Mouse (Mus musculus): ENCODE results near the gene Extl1.
"Not testable (repeated sequence)": the region's sequence is repeated elsewhere in the genome, so short reads cannot be mapped to it uniquely, and the experiment has no call there.

Extl1 gene

DNA sequence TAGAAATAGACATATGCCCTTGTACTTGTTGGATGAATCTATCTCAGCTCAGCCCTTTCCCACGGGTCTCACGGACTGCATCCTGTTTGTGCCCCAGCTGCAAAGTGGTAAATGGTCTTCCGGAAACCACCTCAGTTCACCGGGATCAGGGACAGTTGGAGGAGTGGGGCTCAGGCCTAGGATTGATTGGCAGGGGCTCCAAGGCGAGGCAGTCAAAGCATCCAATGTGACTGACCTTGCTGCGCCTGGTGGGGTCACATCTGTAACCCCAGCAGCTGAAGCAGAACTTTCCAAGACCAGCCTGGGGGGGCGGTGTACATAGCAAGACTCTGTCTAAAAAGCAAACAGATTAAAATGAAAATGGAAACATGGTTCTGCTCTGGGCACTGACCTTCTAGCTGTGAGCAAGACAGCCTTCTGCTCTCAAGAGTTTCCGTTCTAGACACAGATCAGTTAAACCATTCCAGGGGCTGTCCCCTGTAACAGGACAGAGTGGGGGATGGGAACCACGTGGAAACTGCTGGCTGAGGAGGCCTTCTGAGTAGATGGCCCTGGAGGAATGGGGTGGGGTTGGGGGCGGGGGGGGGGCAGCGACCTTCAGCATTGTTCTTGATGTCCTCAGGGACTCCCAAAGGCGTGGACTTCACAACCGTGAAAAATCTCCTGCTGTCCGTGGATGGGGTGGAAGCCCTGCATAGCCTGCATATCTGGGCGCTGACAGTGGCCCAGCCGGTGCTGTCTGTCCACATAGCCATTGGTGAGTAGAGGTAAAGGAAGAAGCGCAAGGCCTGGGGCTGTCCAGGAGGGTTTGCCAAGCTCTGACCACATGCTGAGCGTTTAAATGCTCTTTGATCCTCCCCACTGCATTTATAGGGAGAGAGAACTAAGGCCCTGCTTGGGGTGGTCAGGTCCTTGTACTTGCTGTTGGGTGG lies 32.1 kb downstream of the Extl1 start:
- no peak for DNase-seq (ENCODE audit: low spot score in 2 of 2)

GRCm38 (mm10) chr4:134350641-134351040 lies 33.0 kb downstream of the Extl1 start:
- no peak for DNase-seq (ENCODE audit: low spot score in 2 of 2)

- DNase-seq (ENCODE audit: low spot score in 2 of 2): no peak
These were observed 33.8 kb downstream of the Extl1 start for GRCm38 (mm10) chr4:134349829-134350228.

DNA sequence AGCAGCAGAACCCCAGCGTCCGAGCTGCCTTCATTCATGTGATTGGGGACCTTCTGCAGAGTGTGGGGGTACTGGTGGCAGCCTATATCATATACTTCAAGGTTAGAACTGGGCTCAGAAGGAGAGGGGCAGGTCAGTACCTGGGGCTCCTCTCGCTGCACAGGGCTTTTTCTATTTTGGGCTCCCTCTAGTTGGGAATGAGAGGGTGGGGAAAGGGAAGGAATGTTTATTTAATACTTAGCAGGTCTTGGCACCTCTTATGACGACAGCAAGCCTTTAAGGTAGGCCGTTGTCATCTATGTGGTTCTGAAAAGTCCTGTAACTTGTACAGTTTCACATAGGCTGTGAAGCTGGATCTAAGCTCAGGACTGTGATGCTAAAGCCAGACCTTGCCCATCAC lies 35.1 kb downstream of the Extl1 start:
- no peak for DNase-seq (ENCODE audit: low spot score in 2 of 2)

GRCm38 (mm10) chr4:134348078-134348477 lies 35.6 kb downstream of the Extl1 start:
- no peak for DNase-seq (ENCODE audit: low spot score in 2 of 2)

DNA sequence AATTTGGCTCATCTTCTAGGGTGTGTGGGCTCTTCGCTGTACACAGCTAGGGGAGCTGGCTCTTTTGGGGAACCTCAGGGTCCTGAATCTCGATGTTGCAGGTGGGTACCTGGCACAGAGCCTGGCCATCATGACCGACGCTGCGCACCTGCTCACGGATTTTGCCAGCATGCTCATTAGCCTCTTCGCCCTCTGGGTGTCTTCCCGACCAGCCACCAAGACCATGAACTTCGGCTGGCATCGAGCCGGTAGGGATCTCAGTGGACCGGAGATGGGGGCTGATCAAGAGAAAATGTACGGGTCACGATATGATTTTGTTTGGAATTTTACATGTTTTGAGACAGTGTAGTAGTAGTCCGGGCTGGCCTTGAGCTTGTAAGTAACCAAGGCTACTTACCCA lies 37.8 kb downstream of the Extl1 start:
- no peak for DNase-seq (ENCODE audit: low spot score in 2 of 2)

DNA sequence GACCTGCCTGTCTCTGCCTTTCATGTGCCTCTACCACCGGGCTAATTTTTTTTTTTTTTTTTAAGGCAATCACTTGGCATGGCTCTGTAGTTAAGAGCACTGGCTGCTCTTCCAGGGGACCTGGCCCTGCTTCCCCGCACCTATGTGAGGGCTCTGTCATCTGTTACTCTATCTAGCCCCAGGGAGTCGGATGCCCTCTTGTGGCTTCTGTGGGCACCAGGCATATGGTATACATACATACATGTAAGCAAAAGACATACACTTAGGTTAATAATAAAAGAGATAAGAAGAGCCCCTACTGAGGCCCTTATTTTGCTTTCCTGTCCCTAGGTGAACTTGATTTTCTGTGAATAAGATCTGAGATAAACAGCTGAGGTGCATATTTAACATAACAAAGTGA lies 39.0 kb downstream of the Extl1 start:
- DNase-seq (ENCODE audit: low spot score in 2 of 2): no peak

DNA sequence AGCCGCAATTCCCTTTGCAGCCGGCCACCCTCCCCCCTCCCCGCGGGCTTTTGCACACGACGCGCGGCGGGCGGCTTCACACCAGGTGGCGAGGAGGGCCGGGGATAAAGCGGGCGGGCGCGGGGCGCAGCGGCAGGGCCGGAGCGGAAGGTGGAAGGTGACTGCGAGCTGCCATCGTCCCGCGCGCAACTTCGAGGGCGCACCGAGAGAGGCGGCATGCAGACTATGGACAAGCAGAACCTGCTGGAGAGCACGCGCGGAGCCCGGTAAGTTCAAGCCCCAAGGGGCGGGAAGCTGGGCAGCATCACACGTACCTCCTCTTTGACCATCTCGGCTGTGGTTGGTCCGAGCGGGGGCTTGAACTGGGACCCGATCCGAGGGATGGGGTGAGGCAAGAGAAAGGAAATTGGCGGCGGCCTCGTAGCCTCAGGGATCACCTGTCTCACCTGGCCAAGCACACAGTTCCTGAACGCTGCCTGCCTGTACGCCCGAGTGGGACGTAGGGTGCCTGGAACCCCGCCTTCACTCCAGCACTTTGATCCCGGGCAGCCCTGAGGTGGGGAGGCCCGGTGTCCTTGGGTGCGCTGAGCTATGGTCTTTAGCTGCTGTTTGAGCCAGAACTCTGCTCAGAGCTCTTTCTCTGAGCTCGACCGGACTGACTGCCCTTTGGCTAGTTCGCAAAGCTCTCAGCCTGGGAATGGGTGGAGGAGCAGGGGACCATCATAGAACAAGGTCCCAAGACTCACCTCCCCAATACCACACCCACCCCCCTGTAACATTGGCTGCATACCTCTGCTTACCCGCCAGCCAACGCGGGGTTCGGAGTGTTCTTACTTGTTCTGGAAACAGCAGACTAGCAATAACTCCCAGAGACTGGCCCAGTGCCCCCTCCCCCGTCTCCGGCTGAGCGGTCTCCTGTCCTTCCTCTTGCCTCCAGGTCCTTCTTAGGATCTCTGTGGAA lies 40.3 kb downstream of the Extl1 start, which contains the start of gene Slc30a2:
Gene Slc30a2, plus strand, starts transcription at position 111 of the 961 bp plus-strand sequence.
- no peak for DNase-seq (ENCODE audit: low spot score in 2 of 2)

GRCm38 (mm10) chr4:134342213-134342779 lies 41.4 kb downstream of the Extl1 start:
- no peak for DNase-seq (ENCODE audit: low spot score in 2 of 2)

DNA sequence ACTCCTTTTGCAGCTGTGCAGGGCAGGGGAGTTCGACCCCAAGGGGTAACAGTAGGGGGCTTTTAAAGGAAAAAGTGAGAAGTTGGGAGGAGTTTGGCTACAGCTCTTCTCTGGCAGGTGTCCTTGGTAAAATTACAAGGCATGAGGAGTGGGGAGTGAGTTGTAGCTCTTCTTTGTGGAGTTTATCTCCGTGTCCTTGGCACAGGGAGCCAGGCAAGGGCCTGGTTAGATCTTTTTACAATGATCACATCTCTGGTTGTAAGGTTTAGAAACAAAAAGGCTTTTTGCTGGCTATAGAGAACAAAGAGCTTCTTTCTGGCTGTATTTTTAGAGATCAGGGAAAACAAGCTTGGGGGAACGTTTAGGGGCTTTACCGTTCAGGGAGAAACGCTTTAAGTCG lies 42.4 kb downstream of the Extl1 start:
- DNase-seq (ENCODE audit: low spot score in 2 of 2): not testable (repeated sequence)

DNA sequence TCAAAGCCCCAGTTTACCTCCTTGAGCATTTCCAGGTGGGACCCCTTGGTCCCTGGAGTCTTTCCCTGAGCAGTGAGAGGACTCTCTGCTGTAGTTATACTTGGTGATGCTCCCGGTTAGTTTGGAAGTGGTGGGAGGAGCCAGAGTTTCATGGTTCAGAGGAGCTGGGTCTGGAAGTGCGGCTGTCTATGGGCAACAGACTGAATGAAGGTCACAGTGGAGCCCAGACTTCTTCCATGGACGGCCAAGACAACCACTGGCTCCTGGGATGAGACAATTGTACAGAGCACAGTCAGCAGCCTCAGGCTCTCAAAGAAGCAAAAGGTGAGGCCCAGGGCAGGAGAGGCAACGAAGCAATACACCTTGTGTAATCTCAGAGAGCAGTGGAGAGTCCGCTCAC lies 53.4 kb downstream of the Extl1 start:
- DNase-seq (ENCODE audit: low spot score in 2 of 2): no peak

DNA sequence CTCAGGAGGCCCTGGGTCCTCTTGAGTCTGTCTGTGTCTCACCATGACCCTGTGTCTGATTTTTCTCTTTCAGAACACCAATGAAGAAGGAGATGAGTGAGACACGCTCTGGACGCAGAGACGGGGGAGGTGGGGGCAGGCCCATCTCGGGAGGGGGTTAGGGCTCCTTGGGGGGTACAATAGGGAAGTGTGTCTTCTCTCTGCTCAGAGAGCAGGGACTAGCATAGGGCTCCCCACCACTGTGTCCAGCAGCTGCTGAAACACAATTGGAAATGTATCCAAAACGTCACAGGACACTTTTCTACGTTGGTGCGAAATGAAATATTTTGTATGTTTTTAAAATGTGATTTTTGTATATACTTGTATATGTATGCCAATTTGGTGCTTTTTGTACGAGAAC lies 54.8 kb downstream of the Extl1 start:
- DNase-seq (ENCODE audit: low spot score in 2 of 2): no peak

DNA sequence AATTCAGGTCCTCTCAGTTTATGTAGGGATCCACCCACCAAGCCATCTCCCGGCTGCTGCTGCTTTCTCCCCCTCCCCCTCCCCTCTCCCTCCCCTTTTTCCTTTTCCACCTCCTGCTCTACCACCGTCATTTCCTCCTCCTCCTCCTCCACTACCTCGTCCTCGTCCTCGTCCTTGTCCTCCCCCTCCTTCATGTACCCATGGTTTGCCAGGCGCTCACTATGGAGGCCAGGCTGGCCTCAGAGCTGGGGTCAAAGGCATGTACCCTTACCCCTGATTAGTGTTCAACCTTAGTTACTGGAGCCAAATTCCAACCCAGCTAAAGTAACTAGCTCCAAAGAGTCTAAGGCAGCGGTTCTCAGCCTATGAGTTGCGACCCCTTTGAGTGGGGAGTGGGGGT lies 55.5 kb downstream of the Extl1 start:
- DNase-seq (ENCODE audit: low spot score in 2 of 2): no peak

GRCm38 (mm10) chr4:134326859-134327530 lies 56.7 kb downstream of the Extl1 start:
- DNase-seq (ENCODE audit: low spot score in 2 of 2): no peak

GRCm38 (mm10) chr4:134324655-134325054 lies 59.0 kb downstream of the Extl1 start:
- DNase-seq (ENCODE audit: low spot score in 2 of 2): no peak

DNA sequence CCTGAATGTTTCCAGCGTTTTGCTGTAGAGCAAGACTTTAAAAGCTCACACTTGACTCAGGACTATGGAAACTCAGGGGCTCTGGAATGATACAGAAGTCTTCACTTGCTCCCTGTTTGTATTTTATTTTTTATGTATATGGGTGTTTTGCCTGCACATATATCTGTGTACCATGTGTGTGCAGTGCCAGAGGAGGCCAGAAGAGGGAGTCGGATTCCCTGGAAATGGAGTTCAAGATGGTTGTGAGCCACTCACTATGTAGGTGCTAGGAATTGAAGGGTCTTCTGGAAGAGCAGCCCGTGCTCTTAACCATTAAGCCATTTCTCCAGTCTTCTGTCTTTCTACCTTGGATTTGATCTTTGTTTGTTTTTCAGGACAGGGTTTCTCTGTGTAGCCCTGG lies 62.1 kb downstream of the Extl1 start:
- no peak for DNase-seq (ENCODE audit: low spot score in 2 of 2)

DNA sequence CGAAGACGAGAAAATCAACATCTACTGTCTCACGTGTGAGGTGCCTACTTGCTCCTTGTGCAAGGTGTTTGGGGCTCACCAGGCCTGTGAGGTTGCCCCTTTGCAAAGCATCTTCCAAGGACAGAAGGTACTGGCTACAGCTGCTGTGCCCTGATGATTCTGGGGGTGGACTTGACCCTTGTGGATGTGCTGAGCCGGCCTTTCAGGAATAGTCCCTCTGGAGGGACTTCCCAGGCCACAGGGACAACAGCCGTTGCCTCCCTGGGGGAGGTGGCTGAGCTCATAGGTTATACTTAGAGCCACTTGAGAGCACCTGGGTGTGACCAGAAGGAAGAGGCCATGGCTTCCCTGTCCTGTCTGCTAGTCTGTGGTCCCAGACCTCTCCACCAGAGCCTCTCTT lies 64.0 kb downstream of the Extl1 start:
- DNase-seq (ENCODE audit: low spot score in 2 of 2): no peak

GRCm38 (mm10) chr4:134319074-134319473 lies 64.6 kb downstream of the Extl1 start:
- no peak for DNase-seq (ENCODE audit: low spot score in 2 of 2)

GRCm38 (mm10) chr4:134316390-134316789 lies 67.3 kb downstream of the Extl1 start:
- no peak for DNase-seq (ENCODE audit: low spot score in 2 of 2)

- no peak for DNase-seq (ENCODE audit: low spot score in 2 of 2)
These were observed 68.2 kb downstream of the Extl1 start for GRCm38 (mm10) chr4:134315470-134315869.

- no peak for DNase-seq (ENCODE audit: low spot score in 2 of 2)
These were observed 68.8 kb downstream of the Extl1 start, which contains the start of gene Trim63 for GRCm38 (mm10) chr4:134314876-134315275. Trim63 (plus strand) TSS chr4:134315120.

All from natural killer cell, adult 2 months (primary cell).